Mouse (Mus musculus) small intestine, adult 2 months (tissue): Measurements from ENCODE around the gene Zfp473. TPM values are rescaled to one million over a fixed set of nuclear protein-coding genes. Genes with fewer than 3 reads are reported as not detected.
"Not testable (repeated sequence)": the region's sequence is repeated elsewhere in the genome, so short reads cannot be mapped to it uniquely, and the experiment has no call there.

ENCODE experiments used
- H3K27ac ChIP-seq: fragments of 200-500 bp; 2 replicates; pipeline ENCODE4 v1.5.1; 2012; ENCODE audit warnings: low read depth, low read length, control low read depth, inconsistent platforms; ENCODE audit not compliant: insufficient read depth
- H3K27me3 ChIP-seq: fragments of 200-500 bp; 2 replicates; pipeline ENCODE4 v1.6.1; 2012; ENCODE audit warnings: mild to moderate bottlenecking, moderate library complexity, low read length, inconsistent platforms; ENCODE audit not compliant: control insufficient read depth, insufficient read depth
- H3K36me3 ChIP-seq: fragments of 200-500 bp; 2 replicates; pipeline ENCODE4 v1.6.1; 2012; ENCODE audit warnings: mild to moderate bottlenecking, low read length, control low read depth, inconsistent platforms; ENCODE audit not compliant: control insufficient read depth, insufficient read depth
- H3K4me1 ChIP-seq: fragments of 200-500 bp; 2 replicates; pipeline ENCODE4 v1.6.1; 2012; ENCODE audit warnings: low read length, inconsistent platforms, mixed read lengths; ENCODE audit not compliant: control insufficient read depth, insufficient read depth, insufficient read length
- H3K4me3 ChIP-seq: fragments of 200-500 bp; 2 replicates; pipeline ENCODE4 v1.5.1; 2012; ENCODE audit warnings: low read depth, mild to moderate bottlenecking, control low read depth, inconsistent platforms, low read length, moderate library complexity
- CTCF ChIP-seq: fragments of 200-500 bp; IDR thresholded peaks from 2 replicates; pipeline ENCODE4 v1.5.1; 2012; ENCODE audit warnings: low read depth, mild to moderate bottlenecking, control low read depth, inconsistent platforms, low read length, moderate library complexity, mixed read lengths; ENCODE audit not compliant: insufficient replicate concordance, insufficient read length; ENCODE audit errors: extremely low read depth
- POLR2A ChIP-seq: fragments of 200-500 bp; IDR thresholded peaks from 2 replicates; pipeline ENCODE4 v1.6.1; 2012; ENCODE audit warnings: low read depth, mild to moderate bottlenecking, control low read depth, inconsistent platforms, low read length, moderate library complexity
- WGBS: fragments of 180-500 bp; shearing (Covaris S2); methylation state at CpG from one replicate; pipeline ENCODE4 v1.1.7; 2018; 5-methylcytosine and 5-hydroxymethylcytosine counted together
- polyA plus RNA-seq: library from polyadenylated mRNA; depleted of rRNA; stranded (reverse); fragments of >200 nt; gene quantifications from 2 replicates; pipeline ENCODE4 v1.2.3, GENCODE M21; 2012; rRNA removed

Zfp473 gene
- polyA plus RNA-seq: 0.08 and 0.19 TPM in 2 replicates

DNA sequence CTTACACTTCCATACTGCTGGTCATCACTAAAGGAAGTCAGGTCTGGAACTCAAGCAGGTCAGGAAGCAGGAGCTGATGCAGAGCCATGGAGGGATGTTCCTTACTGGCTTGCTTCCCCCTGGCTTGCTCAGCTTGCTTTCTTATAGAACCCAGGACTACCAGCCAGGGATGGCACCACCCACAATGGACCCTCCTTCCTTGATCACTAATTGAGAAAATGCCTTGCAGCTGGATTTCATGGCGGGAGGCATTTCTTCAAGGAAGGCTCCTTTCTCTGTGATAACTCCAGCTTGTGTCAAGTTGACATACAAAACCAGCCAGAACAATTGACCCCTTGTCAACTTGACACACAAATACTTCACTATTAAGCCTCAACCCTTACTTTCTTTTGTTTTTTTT is at the start of gene Zfp473:
Zfp473 (minus strand) TSS at position 101 of the 400 bp plus-strand sequence.
- 91% methylated on average over 1 of the region's 1 CpGs for WGBS
- H3K27me3 ChIP-seq, H3K4me3 ChIP-seq, H3K27ac ChIP-seq, H3K4me1 ChIP-seq: not testable (repeated sequence)
- peaks cover 32% of the 10 kb centered on the region for H3K36me3 ChIP-seq

DNA sequence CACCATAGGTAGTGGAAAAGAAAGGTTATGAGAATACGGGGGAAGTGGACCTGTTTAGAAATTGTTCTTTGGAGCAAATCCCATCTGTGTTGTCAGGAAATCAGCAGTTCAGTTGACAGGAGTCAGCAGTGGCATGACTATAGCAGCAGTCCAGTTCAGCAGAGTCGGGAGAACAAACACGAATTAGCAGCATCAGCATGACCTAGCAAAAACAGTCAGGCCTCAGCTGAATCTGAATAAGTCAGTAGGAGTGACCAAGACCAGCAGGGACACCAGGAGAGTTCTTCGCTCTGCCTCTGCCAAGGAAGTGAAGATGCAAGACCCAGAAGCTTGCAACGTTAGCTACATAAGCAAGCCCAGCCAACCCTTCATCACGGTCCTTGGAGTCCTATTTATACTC is 41.9 kb upstream of the Zfp473 start:
- 83% methylated on average over 6 of the region's 6 CpGs for WGBS
- no peak overlapping the region for H3K27ac ChIP-seq
- TF ChIP-seq POLR2A (no peak), CTCF (no peak)
- H3K36me3 ChIP-seq: no peaks in the 10 kb centered on the region
- H3K27me3 ChIP-seq: no peaks in the 10 kb centered on the region
- H3K4me3 ChIP-seq: no peak overlapping the region
- no peaks in the 10 kb centered on the region for H3K4me1 ChIP-seq

DNA sequence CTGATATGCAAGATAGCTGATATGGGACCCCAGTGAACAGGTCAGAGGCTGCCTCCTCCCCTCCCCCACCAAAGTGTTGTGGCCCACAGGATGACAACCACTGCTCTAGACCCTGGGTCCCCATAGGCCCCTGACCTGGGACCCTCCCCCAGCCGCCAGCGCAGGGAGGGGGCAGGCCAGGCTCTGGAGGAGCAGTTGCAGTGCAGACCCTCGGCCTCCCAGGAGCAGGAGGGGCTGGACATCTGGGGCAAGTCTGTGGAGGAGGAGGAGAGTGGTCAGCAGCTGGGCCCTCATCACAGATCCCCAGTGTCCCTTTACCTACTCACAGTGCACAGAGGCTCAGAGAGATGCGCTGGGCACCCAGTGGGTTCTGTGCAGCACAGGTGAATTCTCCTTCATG is 39.2 kb upstream of the Zfp473 start:
- no peaks in the 10 kb centered on the region for H3K36me3 ChIP-seq
- no peak overlapping the region for H3K27ac ChIP-seq
- no peaks in the 10 kb centered on the region for H3K4me1 ChIP-seq
- H3K4me3 ChIP-seq: no peak overlapping the region
- TF ChIP-seq POLR2A (no peak), CTCF (no peak)
- WGBS: 67% methylated on average over 4 of the region's 4 CpGs
- H3K27me3 ChIP-seq: no peaks in the 10 kb centered on the region

DNA sequence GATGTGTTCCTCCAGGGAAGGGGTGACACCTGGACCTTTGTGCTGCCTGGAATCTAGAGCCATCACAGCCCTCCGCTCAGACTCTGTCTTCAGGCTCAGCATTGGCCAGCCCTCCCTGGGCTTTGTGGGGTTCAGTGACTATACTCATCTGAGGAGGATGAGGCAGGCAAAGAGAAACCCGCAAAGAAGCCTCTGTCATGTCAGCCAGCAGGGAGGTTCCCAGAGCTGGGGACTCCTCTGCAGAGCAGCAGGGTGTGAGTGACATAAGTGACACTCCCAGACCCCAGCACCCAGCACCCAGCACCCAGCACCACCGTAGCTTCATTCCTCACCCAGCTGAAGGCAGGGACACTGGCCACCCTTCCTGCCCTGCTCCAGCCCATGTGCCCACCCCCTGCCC is 38.7 kb upstream of the Zfp473 start:
- Histone ChIP-seq H3K36me3 (no peaks in the 10 kb centered on the region), H3K27ac (no peak overlapping the region), H3K4me3 (no peak overlapping the region), H3K4me1 (no peaks in the 10 kb centered on the region), H3K27me3 (no peaks in the 10 kb centered on the region)
- no peak for TF ChIP-seq POLR2A
- TF ChIP-seq CTCF: no peak
- WGBS: 67% methylated on average over 3 of the region's 3 CpGs

DNA sequence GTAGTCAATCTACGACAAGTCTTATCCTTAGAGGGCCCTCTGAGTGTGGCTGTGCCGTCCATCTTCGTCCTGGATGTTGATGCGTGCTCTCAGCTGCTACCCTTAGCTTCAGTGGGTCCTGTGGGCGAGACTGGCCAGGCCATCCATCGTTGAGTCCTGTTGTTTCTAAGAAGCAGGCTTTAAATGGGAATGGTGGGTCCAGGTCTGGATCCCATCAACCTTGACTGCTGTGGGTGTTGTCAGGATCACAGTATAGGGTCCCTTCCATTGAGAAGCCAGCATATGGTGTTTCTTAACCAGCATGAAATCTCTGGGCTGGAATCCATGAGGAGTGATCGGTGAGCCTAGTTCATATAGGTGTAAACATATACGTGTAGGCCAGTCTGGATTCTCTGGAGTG is 29.3 kb upstream of the Zfp473 start:
- TF ChIP-seq CTCF: no peak
- no peak for TF ChIP-seq POLR2A
- Histone ChIP-seq H3K4me3 (no peak overlapping the region), H3K4me1 (no peaks in the 10 kb centered on the region), H3K27me3 (no peaks in the 10 kb centered on the region), H3K27ac (no peak overlapping the region), H3K36me3 (peaks cover 19% of the 10 kb centered on the region)
- 79% methylated on average over 8 of the region's 8 CpGs for WGBS

DNA sequence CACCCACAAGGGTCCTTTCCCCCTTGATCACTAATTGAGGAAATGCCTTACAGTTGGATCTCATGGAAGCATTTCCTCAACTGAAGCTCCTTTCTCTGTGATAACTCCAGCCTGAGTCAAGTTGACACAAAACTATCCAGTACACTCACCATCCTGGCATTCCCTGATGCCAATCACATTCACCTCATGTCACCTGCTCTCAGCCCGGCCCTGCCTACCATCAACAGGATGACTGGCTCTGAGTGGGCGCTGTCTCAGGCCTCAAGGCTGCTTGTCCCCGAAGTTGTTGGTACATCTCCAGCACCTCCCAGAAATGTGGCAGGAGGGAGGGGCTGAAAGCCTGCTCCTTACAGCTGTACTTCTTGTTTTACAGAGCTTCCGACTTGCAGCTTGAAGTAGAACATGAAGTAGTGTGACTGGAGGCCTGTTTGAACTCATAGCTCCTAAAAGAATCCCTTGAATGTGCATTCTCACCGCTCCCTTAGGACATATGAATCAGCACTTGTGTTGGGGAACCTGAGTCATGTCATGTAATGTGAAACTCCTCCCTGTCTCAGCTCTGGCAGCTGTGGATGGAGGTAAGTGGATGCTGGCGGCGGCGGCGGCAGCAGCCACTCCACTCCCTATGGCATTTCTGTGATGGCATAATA is 26.1 kb upstream of the Zfp473 start:
- H3K4me3 ChIP-seq: no peak overlapping the region
- H3K4me1 ChIP-seq: no peaks in the 10 kb centered on the region
- WGBS: 86% methylated on average over 9 of the region's 9 CpGs
- H3K27ac ChIP-seq: no peak overlapping the region
- H3K36me3 ChIP-seq: peaks cover 36% of the 10 kb centered on the region
- no peak for TF ChIP-seq CTCF
- TF ChIP-seq POLR2A: no peak
- no peaks in the 10 kb centered on the region for H3K27me3 ChIP-seq

DNA sequence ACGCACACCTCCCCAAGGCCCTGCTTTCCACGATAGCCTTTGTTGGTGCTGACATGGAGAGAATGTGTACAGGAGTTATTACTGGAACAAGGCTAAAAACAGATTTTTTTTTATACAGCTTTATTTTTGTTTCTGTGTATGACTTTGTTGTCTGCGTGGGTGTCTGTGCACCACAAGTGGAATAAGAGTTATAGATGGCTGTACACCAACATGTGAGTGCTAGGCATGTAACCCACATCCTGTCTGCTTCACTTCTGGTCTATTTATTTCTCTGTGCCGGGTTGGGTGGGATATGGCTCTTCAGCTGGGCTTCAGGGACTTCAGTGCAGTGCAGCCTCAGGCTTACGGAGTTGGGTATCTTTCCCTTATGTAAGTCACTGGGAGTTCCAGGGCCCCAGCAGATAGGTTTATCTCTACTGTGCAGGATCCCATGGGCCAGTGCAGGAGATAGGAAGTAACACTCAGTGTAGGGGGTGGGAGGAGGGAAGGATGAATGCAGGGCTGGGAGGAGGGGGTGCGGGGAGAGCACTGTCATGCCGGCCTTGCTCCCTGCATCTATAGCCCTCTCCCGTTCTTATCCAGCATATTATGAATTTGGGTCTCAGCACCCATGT is 21.8 kb upstream of the Zfp473 start:
- no peak overlapping the region for H3K4me3 ChIP-seq
- H3K27me3 ChIP-seq: no peaks in the 10 kb centered on the region
- 85% methylated on average over 8 of the region's 8 CpGs for WGBS
- TF ChIP-seq CTCF (no peak), POLR2A (no peak)
- no peak overlapping the region for H3K27ac ChIP-seq
- peaks cover 65% of the 10 kb centered on the region for H3K36me3 ChIP-seq
- no peaks in the 10 kb centered on the region for H3K4me1 ChIP-seq
